Mouse (Mus musculus) heart, embryonic 13.5 days (tissue): ENCODE data around the gene Hcfc2. TPM values are rescaled to one million over a fixed set of nuclear protein-coding genes. Genes with fewer than 3 reads are reported as not detected.

Source experiments
- ATAC-seq: fragments of 200-750 bp; cut with Nextera tagmentation; 2 replicates; pipeline ENCODE4 v1.8.0; 2017; ENCODE audit warnings: moderate TSS enrichment; ENCODE audit not compliant: insufficient number of reproducible peaks, low FRiP score, low TSS enrichment; ENCODE audit errors: extremely low read depth
- H3K27ac ChIP-seq: fragments of 300-500 bp; sonication (generic); replicated peaks from 2 replicates; pipeline ENCODE4 v1.5.1; 2015; ENCODE audit warnings: moderate library complexity, mild to moderate bottlenecking, inconsistent platforms
- H3K27me3 ChIP-seq: fragments of 300-500 bp; sonication (generic); replicated peaks from 2 replicates; pipeline ENCODE4 v1.6.1; 2015; ENCODE audit warnings: mild to moderate bottlenecking, inconsistent platforms
- H3K36me3 ChIP-seq: fragments of 300-500 bp; sonication (generic); 2 replicates; pipeline ENCODE4 v1.6.1; 2015; ENCODE audit warnings: mild to moderate bottlenecking, inconsistent platforms
- H3K4me1 ChIP-seq: fragments of 300-500 bp; sonication (generic); 2 replicates; pipeline ENCODE4 v1.6.1; 2015; ENCODE audit warnings: inconsistent platforms
- H3K4me2 ChIP-seq: fragments of 300-500 bp; sonication (generic); 2 replicates; pipeline ENCODE4 v1.6.1; 2015; ENCODE audit warnings: inconsistent platforms, mild to moderate bottlenecking, moderate library complexity
- H3K4me3 ChIP-seq: fragments of 300-500 bp; sonication (generic); 2 replicates; pipeline ENCODE4 v1.5.1; 2015; ENCODE audit warnings: moderate library complexity, mild to moderate bottlenecking, inconsistent platforms
- H3K9ac ChIP-seq: fragments of 300-500 bp; sonication (generic); 2 replicates; pipeline ENCODE4 v1.6.1; 2015; ENCODE audit warnings: inconsistent platforms, mild to moderate bottlenecking, moderate library complexity
- H3K9me3 ChIP-seq: fragments of 300-500 bp; sonication (generic); 2 replicates; pipeline ENCODE4 v1.6.1; 2016; ENCODE audit warnings: inconsistent platforms
- WGBS: fragments of 180-500 bp; shearing (Covaris S2); methylation state at CpG from one replicate; pipeline ENCODE4 v1.1.7; 2015; ENCODE audit warnings: mixed read lengths; 5-methylcytosine and 5-hydroxymethylcytosine counted together
- polyA plus RNA-seq: library from polyadenylated mRNA; unstranded; fragments of >200 nt; fragmentation: Nextera tagmentation; extraction: Ambion mirVana; gene quantifications from 2 replicates; pipeline ENCODE4 v1.2.1, GENCODE M21; 2015

Hcfc2 gene
- polyA plus RNA-seq: 31.3 and 37.0 TPM in 2 replicates

DNA sequence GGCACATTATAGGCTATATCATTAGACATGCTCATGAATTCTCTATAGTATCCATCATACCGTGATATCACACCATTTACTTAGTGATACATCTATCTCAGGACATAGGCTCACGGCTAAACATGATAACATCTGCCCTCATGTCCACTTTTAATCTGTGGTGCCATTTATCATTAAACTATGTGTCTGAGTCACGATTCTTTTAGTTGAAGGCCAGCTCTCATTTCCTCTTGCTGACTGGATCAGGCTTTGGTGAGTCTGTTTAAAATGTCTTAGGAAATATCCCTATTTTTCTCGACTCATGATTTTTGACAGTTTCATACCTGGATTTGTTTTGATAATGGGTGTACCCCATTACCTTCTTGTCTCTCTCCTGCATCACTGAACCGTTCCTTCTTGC is at the start of gene Hcfc2:
TSS of gene Hcfc2 (plus strand) at position 205 of the 400 bp plus-strand sequence.
- Histone ChIP-seq H3K9ac (no peak within 1 kb of the TSS), H3K4me2 (no peak within 1 kb of the TSS), H3K4me3 (no peak within 1 kb of the TSS), H3K36me3 (no peaks in the 10 kb centered on the region), H3K4me1 (peaks cover 33% of the 10 kb centered on the region), H3K27ac (no peak within 1 kb of the TSS), H3K27me3 (no peaks in the 10 kb centered on the region; the same call in 1 of the 2 replicates), H3K9me3 (no peaks in the 10 kb centered on the region)
- WGBS: 63% methylated on average over 5 of the region's 5 CpGs
- no peak for ATAC-seq

GRCm38 (mm10) chr10:82647205-82647811 is 48.7 kb upstream of the Hcfc2 start:
- H3K4me2 ChIP-seq: no peak overlapping the region
- H3K36me3 ChIP-seq: peaks cover 80% of the 10 kb centered on the region
- no peaks in the 10 kb centered on the region for H3K4me1 ChIP-seq
- H3K9me3 ChIP-seq: no peaks in the 10 kb centered on the region
- 83% methylated on average over 17 of the region's 17 CpGs for WGBS
- no peaks in the 10 kb centered on the region for H3K27me3 ChIP-seq
- H3K9ac ChIP-seq: no peak overlapping the region
- no peak overlapping the region for H3K27ac ChIP-seq
- no peak for ATAC-seq
- H3K4me3 ChIP-seq: no peak overlapping the region

DNA sequence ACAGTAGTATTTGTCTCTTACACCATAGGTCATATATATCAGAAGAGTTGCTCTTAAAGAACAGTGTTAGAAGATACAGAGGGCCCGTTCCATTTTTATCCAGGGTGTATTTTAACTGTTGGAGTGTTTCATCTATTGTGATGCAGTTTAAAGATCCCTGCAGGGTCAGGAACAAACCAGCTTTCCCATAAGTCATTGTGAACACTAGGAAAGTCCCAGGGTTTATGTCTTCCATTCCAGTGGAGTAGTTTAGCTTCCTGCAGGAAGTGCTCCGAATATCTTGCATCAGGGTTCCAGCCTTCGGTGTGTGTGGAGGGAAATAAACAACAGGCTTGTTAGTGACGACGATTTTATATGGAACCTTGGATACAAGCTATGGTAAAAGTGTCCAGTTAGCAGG is 44.7 kb upstream of the Hcfc2 start:
- Histone ChIP-seq H3K9me3 (no peaks in the 10 kb centered on the region), H3K36me3 (peaks cover 52% of the 10 kb centered on the region), H3K27me3 (no peaks in the 10 kb centered on the region), H3K27ac (no peak overlapping the region), H3K4me2 (no peak overlapping the region), H3K4me1 (no peaks in the 10 kb centered on the region), H3K4me3 (no peak overlapping the region), H3K9ac (no peak overlapping the region)
- WGBS: 86% methylated on average over 5 of the region's 5 CpGs
- ATAC-seq: no peak

GRCm38 (mm10) chr10:82652625-82653024 is 43.3 kb upstream of the Hcfc2 start:
- Histone ChIP-seq H3K9ac (no peak overlapping the region), H3K4me3 (no peak overlapping the region), H3K4me1 (no peaks in the 10 kb centered on the region), H3K27me3 (no peaks in the 10 kb centered on the region), H3K4me2 (no peak overlapping the region), H3K27ac (no peak overlapping the region), H3K9me3 (no peaks in the 10 kb centered on the region), H3K36me3 (peaks cover 39% of the 10 kb centered on the region)
- WGBS: 69% methylated on average over 5 of the region's 5 CpGs
- no peak for ATAC-seq

DNA sequence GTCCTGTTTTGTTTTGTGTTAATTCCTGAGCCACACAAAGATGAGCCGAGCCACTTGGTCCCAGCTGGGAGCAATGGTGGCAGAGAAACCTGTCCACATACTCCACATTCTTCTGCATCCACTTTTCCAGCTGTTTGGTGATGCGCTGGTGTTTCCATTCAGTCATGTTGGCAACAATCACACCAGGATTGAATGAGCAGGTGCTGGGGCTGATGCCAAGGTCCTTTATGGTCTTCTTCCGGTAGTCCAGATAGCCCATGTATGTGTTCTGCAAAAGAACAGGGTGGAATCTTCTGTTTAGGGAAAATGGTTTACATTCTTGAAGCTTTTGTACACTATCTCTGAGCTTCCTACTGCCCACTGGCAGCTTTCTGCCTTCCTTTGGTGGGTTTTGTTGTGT is 41.4 kb upstream of the Hcfc2 start:
- Histone ChIP-seq H3K9me3 (no peaks in the 10 kb centered on the region), H3K36me3 (peaks cover 30% of the 10 kb centered on the region), H3K4me3 (no peak overlapping the region), H3K4me2 (no peak overlapping the region), H3K27me3 (no peaks in the 10 kb centered on the region), H3K4me1 (no peaks in the 10 kb centered on the region), H3K27ac (no peak overlapping the region), H3K9ac (no peak overlapping the region)
- 78% methylated on average over 3 of the region's 3 CpGs for WGBS
- ATAC-seq: no peak

GRCm38 (mm10) chr10:82661820-82662219 is 34.1 kb upstream of the Hcfc2 start:
- no peak overlapping the region for H3K4me2 ChIP-seq
- H3K4me1 ChIP-seq: peaks cover 3% of the 10 kb centered on the region
- 78% methylated on average over 8 of the region's 8 CpGs for WGBS
- H3K9me3 ChIP-seq: no peaks in the 10 kb centered on the region
- H3K9ac ChIP-seq: no peak overlapping the region
- no peak overlapping the region for H3K27ac ChIP-seq
- ATAC-seq: no peak
- no peaks in the 10 kb centered on the region for H3K36me3 ChIP-seq
- H3K4me3 ChIP-seq: no peak overlapping the region
- H3K27me3 ChIP-seq: no peaks in the 10 kb centered on the region

DNA sequence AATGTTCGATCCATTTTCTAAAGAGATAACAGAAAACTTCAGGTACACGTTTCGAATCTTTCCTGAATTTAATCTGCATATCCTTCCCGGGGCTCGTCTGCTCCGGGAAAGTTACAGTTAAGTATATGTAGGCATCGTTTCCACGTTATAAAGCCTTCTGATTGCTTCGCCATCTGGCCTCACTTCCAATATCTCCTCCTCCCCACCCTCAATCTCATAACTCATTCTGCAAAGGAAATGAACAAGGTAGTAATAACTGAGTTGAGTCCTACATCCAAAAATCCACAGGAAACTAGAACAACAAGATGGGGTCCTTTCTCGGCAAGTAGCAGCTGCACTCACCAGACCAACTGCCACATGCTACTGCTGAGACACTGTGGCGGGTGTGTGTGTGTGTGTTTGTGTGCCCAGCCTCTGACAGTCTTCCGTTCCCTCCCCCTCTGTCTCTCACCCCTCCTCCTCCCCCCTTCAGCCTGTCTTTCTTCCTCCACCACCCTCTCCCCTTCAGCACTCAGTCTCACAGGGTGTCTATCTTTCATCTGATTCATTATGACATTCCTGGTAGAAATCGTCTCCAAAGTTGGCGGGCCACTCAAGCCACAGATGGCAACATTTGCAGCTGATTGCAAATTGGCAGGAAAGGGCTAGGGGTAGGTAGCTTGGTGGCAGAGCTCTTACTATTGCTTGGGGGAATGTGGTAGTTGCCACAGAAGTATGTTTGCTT is 33.5 kb upstream of the Hcfc2 start:
- H3K27me3 ChIP-seq: no peaks in the 10 kb centered on the region
- H3K9ac ChIP-seq: no peak overlapping the region
- H3K9me3 ChIP-seq: no peaks in the 10 kb centered on the region
- peaks cover 5% of the 10 kb centered on the region for H3K4me1 ChIP-seq
- H3K27ac ChIP-seq: no peak overlapping the region
- WGBS: 70% methylated on average over 14 of the region's 14 CpGs
- no peak overlapping the region for H3K4me3 ChIP-seq
- no peak overlapping the region for H3K4me2 ChIP-seq
- ATAC-seq: no peak
- no peaks in the 10 kb centered on the region for H3K36me3 ChIP-seq

- no peak for ATAC-seq
- no peaks in the 10 kb centered on the region for H3K36me3 ChIP-seq
Observed at GRCm38 (mm10) chr10:82663289-82663688, 32.7 kb upstream of the Hcfc2 start.

GRCm38 (mm10) chr10:82665951-82666350 is 30.0 kb upstream of the Hcfc2 start:
- H3K9me3 ChIP-seq: no peaks in the 10 kb centered on the region
- H3K4me1 ChIP-seq: peaks cover 5% of the 10 kb centered on the region
- ATAC-seq: no peak
- no peak overlapping the region for H3K9ac ChIP-seq
- H3K27me3 ChIP-seq: no peaks in the 10 kb centered on the region
- H3K36me3 ChIP-seq: no peaks in the 10 kb centered on the region
- H3K27ac ChIP-seq: no peak overlapping the region
- H3K4me3 ChIP-seq: no peak overlapping the region
- WGBS: 52% methylated on average over 3 of the region's 3 CpGs
- peak overlapping the region; percentile 70 for H3K4me2 ChIP-seq

More at GRCm38 (mm10) chr10:82663289-82663688, 32.7 kb upstream of the Hcfc2 start:
- Histone ChIP-seq H3K9ac (no peak overlapping the region), H3K4me3 (no peak overlapping the region), H3K4me1 (peaks cover 5% of the 10 kb centered on the region), H3K4me2 (no peak overlapping the region), H3K27me3 (no peaks in the 10 kb centered on the region), H3K9me3 (no peaks in the 10 kb centered on the region), H3K27ac (no peak overlapping the region)
- WGBS: 79% methylated on average over 2 of the region's 2 CpGs

- Histone ChIP-seq H3K9me3 (no peaks in the 10 kb centered on the region), H3K4me1 (peaks cover 5% of the 10 kb centered on the region), H3K27me3 (no peaks in the 10 kb centered on the region), H3K27ac (no peak overlapping the region; the same call in 1 of the 2 replicates), H3K9ac (peak overlapping the region; percentile 74), H3K36me3 (no peaks in the 10 kb centered on the region), H3K4me3 (peak overlapping the region; percentile 40), H3K4me2 (peak overlapping the region; percentile 70)
- peak; percentile 31; the same call in 1 of the 2 replicates for ATAC-seq
- WGBS: 11% methylated on average over 22 of the region's 22 CpGs
Observed at GRCm38 (mm10) chr10:82666436-82667234, 29.3 kb upstream of the Hcfc2 start.

- no peaks in the 10 kb centered on the region for H3K36me3 ChIP-seq
- peaks cover 5% of the 10 kb centered on the region for H3K4me1 ChIP-seq
- no peak overlapping the region for H3K9ac ChIP-seq
- ATAC-seq: no peak
- 69% methylated on average over 6 of the region's 6 CpGs for WGBS
- H3K9me3 ChIP-seq: no peaks in the 10 kb centered on the region
- no peaks in the 10 kb centered on the region for H3K27me3 ChIP-seq
- H3K27ac ChIP-seq: no peak overlapping the region
- no peak overlapping the region for H3K4me3 ChIP-seq
- H3K4me2 ChIP-seq: no peak overlapping the region
Observed at GRCm38 (mm10) chr10:82670205-82670604, 25.8 kb upstream of the Hcfc2 start.
